Mouse (Mus musculus) c-Kit-positive CD71-negative TER-119-negative erythroid progenitor cells, embryonic 14.5 days (primary cell): ENCODE measurements around the gene Ogfod1.
"Not testable (repeated sequence)": the region's sequence is repeated elsewhere in the genome, so short reads cannot be mapped to it uniquely, and the experiment has no call there.

Experiments
- DNase-seq: peaks from one replicate; pipeline ENCODE4 v3.0.0-alpha.2; 2013; ENCODE audit warnings: low read depth

The Ogfod1 gene

DNA sequence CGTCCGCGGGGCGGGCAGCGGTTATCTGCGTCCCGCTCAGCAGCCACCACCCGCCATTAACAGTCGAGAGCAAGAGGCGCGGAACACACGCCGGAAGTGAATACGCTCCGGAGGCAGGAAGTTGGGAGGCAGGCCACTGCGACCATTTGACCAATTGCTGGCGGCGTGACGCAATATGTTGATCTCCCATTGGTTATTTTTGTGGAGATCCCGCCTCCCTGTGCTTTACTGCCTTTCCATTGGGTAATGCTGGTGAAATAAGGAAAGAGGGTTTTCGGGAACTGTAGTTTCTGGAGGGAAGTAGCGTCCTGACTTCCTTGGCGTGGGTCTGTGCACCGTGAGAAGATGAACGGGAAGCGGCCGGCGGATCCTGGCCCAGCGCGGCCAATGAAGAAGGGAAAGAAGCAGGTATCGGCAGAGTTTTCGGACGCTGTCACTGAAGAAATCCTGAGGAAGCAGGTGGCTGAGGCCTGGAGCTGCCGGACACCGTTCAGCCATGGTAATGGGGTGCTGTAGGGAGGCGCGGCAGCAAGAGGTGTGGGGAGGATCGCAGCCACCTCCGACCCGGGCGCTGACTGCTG, at the start of gene Ogfod1, which contains the start of gene Nudt21:
Ogfod1 (plus strand) TSS at position 255 of the 581 bp plus-strand sequence.
Nudt21 (minus strand) TSS at position 88 of the 581 bp plus-strand sequence.
- DNase-seq: peak; percentile 99

DNA sequence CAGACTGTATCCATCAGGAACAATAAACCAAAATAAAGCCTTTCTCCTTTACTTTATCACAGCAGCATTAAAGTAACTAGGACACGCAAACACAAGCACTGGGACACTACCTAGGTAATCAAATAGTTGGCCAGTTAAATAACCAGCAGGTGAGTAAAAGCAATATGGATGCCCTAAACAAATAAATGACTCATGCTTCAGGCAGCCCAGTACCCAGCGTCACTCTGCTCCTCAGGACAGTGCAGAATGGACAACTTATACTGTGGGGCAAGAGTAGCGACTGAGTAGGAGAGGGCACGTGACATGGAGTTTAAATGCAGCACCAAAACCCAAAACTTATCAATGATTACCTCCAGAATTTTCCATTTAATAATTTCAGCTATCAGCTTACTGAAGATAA, 47.3 kb upstream of the Ogfod1 start:
- DNase-seq: no peak

DNA sequence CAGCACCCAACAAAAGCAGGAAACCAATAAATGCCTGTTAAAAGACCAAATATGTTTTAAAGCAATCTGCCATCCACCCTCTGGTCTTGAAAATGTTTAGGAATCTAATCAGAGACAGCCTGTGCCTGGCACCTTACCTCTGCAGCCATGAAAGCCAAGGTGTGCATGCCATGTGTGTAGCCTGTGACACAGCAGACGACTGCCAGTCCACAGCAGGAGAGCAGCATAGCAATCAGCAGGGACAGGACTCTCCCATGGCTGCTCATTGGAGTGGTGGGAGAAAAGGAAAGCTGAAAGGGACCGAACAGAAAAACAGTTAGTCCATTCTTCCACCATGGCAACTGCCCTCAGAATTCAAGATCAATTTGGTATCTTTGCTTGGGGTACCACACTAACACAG, 38.0 kb upstream of the Ogfod1 start:
- DNase-seq: no peak

DNA sequence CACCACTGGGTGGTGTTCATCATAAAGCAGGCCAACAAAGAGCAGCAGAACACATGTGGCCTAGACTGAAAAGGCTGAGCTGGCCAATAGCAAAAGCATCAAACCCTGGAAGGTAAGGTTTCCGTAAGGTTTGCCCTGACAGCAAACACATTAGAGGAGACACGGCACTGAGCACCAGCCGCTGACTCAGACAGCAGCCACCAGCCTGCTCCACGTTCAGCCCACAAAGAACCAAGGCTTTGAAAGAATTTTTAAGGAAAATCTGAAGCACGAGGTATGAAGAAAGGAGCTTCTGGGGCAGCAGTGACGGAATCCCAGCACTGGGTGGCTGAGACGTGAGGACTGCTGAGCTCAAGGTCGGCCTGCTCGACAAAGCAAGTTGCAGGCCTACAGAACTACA, 32.9 kb upstream of the Ogfod1 start:
- DNase-seq: no peak

DNA sequence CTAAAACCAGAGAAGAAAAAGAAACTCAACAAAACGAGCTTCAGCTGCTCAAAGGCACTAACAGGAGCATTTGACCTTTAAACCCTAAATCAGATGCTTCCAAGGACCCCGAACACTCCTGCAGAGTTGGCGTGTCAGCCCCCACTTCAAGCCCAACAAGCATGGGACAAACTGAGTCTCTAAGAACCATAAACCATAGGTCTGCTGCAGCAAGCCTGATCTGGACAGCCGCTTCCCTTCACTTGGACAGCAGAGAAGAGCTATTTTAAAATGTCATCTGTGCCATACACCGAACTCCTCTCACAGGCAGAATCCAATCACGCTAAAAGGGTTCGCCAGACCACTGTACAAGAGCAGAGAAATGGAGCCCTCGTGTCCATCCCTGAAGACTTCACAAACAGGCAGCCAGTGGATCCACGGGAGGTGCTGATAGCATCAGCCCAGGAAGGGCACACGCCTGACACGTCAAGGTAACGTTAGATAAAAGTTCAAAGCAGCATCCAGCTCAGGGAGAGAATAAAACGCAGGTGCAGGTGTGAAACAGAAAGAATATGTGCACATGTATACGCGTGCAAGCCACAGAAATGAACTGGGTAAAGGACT, 27.7 kb upstream of the Ogfod1 start:
- DNase-seq: no peak

DNA sequence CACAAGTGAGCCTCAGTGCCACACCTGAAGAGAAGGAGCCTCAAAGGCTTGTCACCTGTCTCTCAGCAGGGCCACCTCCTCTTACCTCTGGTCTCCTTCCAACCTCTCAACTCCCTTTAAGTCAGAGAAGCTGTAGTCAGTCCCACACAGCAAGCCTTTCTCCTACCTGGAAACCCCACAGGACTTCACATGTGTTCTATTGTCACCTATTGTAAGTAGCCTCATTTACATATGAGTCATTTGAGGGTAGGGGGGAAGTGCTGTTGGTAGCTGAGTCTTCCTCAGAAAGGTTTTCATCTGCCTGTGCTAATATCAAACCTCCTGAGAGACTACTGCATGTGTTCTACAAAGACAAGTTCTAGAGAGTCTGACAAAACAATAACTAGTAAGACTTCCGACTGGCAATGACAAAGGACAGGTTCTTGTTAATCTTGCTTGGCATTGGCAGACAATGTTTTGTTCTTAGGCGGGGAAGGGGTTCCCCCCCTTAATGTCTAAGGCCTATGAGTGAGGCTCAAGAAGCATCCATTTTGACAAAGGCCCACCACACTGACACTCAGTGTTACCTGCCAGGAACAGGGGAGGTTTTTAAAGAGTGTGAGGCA, 26.8 kb upstream of the Ogfod1 start:
- no peak for DNase-seq

DNA sequence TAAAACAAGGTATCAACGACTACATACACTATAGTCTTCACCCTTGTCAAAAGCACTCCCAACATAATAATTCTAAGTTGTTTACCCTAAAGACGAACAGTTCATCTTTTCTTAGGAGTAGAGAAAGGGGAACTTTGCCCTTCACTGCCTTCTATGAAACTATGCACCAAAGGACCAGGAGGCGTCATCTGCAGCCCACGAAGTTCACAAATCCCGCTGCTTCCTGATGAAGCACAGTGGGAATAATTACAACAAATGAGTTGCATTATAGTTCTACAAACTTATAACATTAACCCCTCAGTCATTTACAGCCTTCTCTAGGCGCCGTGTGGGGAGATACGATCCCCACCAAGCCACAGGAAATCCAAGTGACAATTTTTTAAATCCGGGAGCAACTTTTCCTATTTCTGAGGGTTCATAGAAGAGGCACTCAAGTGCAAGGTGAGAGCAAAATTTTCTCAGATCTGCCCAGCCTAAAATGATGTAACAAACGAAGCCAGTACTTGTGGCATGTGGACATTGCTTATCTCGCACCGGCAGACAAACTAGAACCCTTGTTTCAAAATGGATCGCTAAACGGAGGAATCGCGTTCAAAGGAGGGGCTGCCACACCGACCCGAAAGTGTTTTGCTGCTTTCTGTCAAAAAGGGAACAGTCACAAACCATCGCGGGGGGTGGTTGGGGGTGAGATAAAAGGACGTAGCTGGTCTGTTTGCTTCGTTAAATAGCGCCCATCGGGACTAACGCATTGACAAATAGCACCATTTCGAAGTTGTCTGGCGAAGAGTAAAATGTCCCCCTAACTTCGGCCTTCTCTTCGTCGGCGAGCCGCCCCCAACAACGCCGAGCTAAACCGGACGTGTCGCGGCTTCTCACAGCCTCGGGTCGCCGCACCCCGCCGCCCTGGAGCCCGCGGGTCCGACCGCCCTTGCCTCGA, 25.7 kb upstream of the Ogfod1 start:
- no peak for DNase-seq

DNA sequence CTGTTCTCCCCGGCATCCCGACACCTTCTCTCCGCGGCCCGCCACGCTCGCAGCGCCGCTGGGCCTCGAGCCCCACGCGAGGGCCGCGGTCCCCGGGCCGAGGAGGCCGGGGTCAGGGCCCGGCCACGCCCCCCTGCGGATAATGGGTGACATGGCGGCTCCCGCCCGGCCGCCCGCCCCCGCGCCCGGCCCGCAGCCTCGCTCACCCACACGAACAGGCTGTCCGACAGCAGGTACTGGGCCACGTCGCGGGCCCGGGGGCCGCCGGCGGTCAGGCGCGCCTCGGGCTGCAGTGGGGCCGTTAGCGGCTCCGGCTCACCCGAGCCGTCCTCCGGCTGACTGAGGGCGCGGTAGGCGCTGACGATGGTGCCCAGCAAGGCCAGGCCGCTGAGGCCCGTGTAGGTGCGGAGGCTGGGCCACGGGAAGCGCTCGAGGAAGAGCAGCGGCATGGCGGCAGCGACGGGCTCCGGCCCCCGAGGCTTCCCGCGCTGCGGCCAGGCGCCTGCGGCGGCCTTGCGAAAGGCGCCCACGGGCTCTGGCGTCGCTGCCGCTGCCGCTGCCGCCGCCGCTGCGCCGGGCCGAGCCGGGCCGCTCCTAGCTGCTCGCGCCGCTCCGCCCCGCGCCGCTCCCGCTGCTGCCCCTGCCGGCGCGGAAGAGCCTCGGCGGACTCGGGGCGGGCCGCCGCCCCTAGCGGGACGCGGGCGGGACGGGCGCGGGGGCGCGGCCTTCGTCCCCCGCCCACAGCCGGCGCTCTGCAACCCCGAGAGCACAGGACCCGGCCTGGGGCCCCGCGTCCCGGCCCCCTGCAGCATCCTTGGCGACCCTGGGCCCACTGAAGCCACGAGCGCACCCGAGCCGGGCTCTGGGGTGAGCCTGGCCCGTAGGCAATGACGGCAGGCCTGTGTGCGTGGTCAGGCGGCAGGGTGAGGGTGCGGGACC, 24.7 kb upstream of the Ogfod1 start, which contains the start of gene Amfr:
Amfr (minus strand) TSS at position 830 of the 939 bp plus-strand sequence.
- peak; percentile 50 for DNase-seq

DNA sequence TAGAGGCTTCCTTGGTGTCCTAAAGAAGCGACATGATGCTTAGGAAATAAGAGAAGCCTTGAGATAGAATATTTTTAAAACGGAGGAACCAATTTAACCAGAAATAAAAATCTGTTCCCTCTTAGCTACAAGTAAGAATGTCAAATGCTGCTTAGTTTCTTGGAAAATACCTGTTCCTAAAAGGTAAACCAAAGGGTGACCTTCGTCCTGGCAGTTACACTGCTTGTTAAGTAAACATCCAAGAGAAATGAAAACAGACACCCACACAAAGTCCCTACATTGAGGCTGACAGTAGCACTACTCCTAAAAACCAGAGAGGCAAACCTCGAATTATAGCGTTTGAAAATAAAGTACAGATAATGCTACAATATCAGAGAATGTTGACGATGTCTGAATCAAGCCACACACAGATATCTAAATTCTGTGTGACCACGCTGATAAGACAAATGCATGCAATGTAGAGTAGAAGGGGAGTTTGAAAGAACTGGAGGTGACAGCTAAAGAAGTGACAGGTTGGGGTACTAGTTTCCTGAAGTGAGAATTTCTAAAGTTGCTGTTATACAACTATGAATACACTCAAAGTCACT, 23.9 kb upstream of the Ogfod1 start:
- no peak for DNase-seq

DNA sequence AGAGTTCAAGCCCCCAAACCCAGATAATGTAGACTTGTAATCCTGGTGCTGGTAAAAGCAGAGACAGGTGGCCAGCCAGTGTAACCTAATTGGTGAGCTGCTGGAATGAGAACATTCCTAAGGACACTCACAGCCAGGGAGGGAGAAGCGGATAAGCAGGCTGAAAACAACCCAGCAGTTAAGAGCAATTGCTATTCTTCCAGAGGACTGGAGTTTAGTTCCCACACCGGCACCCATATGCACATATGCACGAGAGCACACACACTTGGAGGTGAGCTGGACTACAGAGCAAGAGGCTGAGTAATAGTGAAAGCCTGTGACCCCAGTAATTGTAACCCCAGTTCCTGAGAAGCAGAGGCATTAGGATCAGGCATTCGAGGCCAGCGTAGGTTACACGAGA, 13.1 kb upstream of the Ogfod1 start:
- no peak for DNase-seq

DNA sequence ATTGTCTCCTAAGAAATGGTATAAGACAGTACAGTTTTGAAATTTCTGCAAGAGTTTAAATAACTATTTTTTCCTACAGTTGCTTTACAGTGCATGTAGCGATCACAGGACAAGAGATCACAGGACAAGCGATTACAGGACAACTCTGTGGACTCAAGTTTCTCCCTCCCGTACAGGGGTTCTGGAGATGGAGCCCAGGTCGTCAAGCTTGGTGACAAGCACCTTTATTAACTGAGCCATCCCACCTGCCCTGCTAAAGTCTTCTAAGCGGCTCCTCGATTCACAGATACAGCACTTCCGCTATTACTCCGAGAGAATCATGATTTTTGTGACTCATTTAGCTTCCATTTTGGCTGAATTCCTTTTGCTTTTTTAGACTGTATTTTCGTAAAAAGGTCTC, 7.3 kb upstream of the Ogfod1 start:
- DNase-seq: no peak

DNA sequence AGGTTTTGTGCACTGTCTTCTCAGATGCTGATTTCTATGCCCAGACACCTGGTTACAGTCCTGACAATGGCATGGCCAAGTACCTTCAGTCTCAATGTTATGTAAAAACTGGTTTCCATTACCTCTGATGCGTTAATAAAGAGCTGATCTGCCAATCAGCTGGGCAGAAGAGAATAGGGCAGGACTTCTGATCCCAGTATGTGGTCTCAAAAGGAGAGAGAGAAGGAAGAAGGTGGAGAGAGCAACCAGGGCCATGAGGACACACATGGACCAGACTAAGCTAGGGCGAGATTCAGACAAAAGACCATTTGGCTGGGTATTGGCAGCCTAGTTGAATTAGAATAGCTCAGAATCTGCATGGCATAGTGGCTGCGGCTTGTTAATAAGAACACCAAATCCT, 3.4 kb upstream of the Ogfod1 start:
- DNase-seq: no peak

DNA sequence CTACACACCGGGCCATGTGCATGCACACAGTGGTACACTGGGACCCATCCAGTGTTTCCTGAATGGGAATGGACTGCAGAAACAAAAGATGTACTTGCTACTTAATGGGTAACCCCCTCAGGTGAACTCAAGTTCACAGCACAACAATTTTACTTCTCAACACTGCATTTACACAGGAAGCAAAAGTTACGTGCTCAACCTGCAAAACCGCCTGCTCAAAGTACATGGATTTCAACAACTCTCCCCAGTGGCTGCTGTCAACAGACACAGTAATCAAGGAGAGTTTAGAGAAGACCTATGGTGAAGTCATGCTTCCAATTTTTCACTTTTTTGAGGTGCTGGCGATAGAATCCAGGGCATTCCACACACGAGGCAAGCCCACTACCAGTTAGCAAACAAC, 1.8 kb upstream of the Ogfod1 start:
- DNase-seq: no peak

DNA sequence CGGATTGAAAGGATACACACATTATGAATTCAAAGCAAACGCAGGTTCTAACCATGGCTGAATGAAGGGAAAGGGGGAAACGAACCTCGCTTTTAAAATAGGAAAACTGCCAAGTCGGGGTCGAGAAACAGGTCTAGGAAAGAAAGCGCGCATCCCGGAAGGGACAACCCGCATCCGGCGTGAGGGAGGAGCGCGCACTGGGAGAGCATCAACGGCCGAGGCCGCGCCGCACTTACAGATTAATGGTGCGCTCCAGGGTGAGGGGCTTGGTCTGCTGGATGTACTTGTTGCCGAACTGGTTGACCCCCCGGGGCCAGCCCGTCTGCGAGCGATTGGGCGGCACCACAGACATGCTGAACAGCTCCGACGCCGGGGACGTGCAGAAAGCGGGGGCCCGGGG, 457 bp upstream of the Ogfod1 start:
- DNase-seq: not testable (repeated sequence)

DNA sequence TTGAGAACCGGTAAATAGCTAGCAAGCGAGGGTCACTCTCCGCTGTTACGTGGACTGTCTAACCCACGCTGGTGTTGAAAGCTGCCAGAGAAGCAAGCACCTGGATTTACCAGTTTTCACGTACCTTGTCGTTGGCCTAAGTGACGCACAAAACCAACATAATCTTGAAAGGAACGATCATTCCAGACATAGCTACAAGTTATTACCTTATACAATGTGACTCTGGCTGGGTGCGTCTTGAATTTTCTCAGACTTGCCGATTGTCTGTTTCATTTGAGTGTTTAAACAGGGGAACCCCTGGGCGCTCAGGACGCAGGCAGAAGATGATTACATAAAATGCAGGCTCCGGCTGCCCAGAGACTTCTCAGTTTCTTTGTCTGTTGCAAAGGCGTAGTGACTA, 808 bp downstream of the Ogfod1 start:
- no peak for DNase-seq

DNA sequence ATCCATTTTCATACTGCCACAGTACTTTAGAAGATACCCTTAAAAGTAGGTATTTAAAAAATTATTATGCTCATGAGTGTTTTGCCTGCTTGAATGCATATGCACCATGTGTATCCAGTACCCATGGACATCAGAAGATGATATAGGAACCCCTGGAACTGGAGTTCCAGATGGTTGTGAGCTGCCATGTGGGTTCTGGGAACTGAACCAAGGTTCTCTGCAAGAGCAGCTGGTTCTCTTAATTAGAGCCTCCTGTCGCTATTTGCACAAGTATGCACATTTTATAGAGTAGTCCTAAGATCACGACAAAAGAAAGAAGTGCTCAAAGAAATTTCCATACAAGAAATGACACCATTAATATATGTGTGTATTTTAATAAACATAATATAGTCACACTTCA, 10.8 kb downstream of the Ogfod1 start:
- DNase-seq: no peak

DNA sequence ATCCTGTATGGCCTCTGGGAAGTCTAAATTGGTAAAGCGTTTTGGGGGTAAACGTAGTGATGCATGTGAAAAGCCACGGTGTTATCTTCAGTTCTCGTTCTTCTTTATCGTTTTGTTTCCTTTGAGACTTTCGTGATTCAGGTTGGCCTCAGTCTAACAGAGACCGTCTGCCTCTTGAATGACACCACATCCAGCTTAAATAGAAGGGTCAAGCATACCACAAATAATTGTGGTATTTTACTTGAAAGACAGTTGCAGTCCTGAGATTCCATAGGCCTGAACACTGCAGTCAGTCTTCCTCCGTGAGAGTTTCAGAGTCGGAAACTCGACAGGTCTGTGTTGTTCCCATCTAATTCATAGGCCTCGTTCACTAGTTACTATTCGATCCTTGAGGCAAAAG, 15.7 kb downstream of the Ogfod1 start:
- no peak for DNase-seq

DNA sequence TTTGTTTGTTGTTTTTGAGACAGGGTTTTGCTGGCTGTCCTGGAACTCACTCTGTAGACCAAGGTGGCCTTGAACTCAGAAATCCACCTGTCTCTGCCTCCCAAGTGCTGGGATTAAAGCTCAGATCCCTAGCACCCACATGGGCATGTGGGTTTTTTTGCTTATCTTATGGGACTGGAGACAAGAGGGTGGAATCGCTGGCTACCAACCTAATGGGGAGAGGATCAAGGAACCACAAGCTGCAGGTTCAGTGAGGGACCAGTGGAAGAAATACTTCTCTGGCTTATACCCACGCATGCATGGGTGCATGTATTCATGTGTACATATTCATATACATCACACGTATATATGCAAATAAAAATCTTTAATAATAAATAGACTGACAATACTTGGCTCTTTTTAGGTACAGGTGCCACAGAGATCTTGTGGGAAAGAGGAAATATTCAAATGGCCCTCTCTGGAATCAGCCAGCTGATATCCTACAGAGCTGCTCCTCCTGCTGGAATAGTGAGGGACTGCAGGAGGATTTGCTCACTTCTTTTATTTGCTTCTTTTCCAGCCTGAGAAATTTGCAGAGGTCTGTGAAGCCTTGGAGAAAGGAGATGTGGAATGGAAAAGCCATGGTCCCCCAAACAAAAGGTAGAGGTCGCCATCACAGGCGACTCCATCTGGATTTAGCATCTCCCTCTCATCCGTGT, 20.3 kb downstream of the Ogfod1 start:
- no peak for DNase-seq

DNA sequence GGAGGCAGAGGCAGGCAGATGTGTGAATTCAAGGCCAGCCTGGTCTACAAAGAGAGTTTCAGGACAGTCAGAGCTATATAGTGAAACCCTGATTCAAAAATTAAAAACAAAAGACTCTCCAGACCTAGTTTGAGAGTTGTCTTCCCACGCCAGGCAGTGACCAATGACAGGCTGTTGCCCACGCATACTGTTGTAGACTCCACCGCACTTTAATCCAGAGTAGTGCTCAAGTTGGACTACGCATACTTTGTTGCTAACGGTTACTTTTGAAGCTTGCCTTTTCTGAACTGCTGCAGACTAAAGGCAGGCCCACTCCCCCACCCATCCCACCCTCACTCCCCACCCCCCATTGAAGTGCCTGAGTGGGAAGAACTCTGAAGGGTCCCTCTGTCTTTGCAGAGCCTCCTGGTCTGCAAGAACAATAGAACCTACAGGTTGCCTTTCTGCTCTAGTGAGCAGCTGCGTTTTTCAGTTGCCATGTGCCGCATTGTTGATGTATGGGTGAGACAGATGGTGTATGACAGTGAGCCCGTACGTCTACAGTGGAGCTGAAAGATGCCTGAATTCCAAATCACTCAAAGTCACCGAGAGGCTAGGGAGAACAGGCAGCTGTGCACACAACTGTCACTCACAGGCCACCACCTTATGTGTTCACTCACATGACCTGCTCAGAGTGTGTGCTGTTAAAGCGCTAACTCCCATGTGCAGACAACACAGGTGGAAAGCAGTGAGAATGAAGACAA, 29.3 kb downstream of the Ogfod1 start:
- no peak for DNase-seq

DNA sequence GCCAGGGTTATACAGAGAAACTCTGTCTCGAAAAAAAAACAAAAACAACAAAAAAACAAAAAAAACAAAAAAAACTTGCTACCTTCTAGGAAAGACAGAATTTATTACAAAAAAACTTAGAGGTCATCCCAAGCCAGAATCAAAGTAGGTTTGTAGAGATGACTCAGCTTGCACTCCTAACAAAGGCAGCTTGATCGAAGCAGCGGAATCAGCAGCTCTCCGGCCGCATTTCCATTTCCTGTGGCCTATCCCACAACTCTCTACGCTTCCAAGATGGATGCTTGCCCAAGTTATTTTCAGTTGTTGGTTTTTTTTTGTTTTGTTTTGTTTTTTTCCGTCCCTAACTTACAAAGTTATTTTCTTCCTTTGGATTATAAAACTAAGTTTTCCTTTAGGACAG, 31.8 kb downstream of the Ogfod1 start:
- DNase-seq: no peak
